Mouse (Mus musculus) CH12.LX (cell line): ENCODE results near the gene Otub2.

Source experiments
- BHLHE40 ChIP-seq: IDR thresholded peaks from 2 replicates; pipeline ENCODE4 v1.6.1; 2011; ENCODE audit warnings: mild to moderate bottlenecking, low read depth, low read length, improper control_type of control experiment
- CTCF ChIP-seq, 2 experiments: IDR thresholded peaks in 1 of 2; conservative IDR thresholded peaks in 1 of 2; 2 replicates each; pipeline ENCODE4 v1.5.1; 2011 to 2012; ENCODE audit warnings: low read depth in 2 of 2, low read length in 2 of 2, improper control_type of control experiment in 1 of 2, inconsistent platforms in 1 of 2, mild to moderate bottlenecking in 1 of 2, moderate library complexity in 1 of 2
- ELF1 ChIP-seq: IDR thresholded peaks from 2 replicates; pipeline ENCODE4 v1.6.1; 2014; ENCODE audit warnings: low read depth, mild to moderate bottlenecking, inconsistent platforms, low read length, improper control_type of control experiment
- EP300 ChIP-seq: IDR thresholded peaks from 2 replicates; pipeline ENCODE4 v1.6.1; 2011; ENCODE audit warnings: low read length, improper control_type of control experiment
- MAX ChIP-seq: IDR thresholded peaks from 2 replicates; pipeline ENCODE4 v1.6.1; 2011; ENCODE audit warnings: low read length, improper control_type of control experiment
- MXI1 ChIP-seq: IDR thresholded peaks from 2 replicates; pipeline ENCODE4 v1.6.1; 2011; ENCODE audit warnings: mild to moderate bottlenecking, low read depth, low read length, improper control_type of control experiment
- POLR2A ChIP-seq: IDR thresholded peaks from 2 replicates; pipeline ENCODE4 v1.6.1; 2011; ENCODE audit warnings: low read depth, mild to moderate bottlenecking, improper control_type of control experiment, low read length
- POLR2AphosphoS2 ChIP-seq: IDR thresholded peaks from 2 replicates; pipeline ENCODE4 v1.6.1; 2011; ENCODE audit warnings: low read depth, low read length, improper control_type of control experiment

DNA sequence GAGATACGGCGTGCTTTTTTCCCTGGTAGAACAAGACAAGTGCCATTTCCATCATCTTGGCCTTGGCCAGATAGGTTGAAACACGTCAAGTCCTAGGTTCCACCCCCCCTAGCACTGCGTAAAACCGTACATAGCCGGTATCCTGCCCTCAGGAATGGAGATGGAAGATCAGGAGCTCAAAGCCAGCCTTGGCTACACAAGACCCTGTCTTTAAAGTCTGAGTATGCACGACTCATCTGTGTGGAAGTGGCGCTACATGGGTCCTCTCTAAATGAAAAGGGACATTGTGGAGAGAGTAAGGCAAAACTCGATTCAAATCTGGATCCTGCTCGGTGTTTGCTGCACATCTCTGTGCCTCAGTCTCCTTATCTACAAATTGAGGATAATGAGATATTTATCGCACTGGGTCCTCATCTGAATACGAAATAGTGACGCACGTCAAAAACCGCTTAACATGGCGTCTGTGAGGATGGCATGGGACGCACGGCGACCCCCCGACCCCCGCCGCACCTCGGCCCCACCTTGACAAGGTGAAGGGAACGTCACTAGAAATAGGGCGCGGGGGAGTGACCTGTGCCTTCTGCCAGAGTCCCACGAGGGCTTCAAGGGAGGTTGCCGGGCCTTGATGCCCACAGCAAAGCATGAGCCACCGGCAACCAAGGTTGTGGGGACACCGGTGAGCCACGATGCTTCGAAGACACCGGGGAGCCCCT lies 36.7 kb downstream of the Otub2 start:
- TF ChIP-seq CTCF (conservative IDR thresholded peaks at IDR 0.05 in 1 of 2, IDR thresholded peaks at IDR 0.05 in 1 of 2; ENCODE audit: low read depth in 2 of 2, low read length in 2 of 2), result no peak
- no peak for TF ChIP-seq EP300
- TF ChIP-seq MAX, result no peak
- no peak for TF ChIP-seq POLR2A
- TF ChIP-seq BHLHE40, result no peak
- TF ChIP-seq ELF1, result no peak
- no peak; the same call in 1 of the 2 replicates for TF ChIP-seq POLR2AphosphoS2
- no peak for TF ChIP-seq MXI1
